Mouse (Mus musculus) hindbrain, embryonic 11.5 days (tissue): ENCODE results near the gene Rab34. TPM values are rescaled to one million over a fixed set of nuclear protein-coding genes. Genes with fewer than 3 reads are reported as not detected.

Source experiments
- ATAC-seq: fragments of 200-750 bp; cut with Nextera tagmentation; 2 replicates; pipeline ENCODE4 v1.8.0; 2017; ENCODE audit warnings: mild to moderate bottlenecking, moderate TSS enrichment, moderate library complexity; ENCODE audit not compliant: low FRiP score
- DNase-seq: peaks from one replicate; pipeline ENCODE4 v3.0.0-alpha.2; 2015; ENCODE audit warnings: low spot score
- H3K27ac ChIP-seq: fragments of 300-500 bp; sonication (generic); 2 replicates; pipeline ENCODE4 v1.5.1; 2014; ENCODE audit warnings: mild to moderate bottlenecking, low read depth, low read length
- H3K27me3 ChIP-seq: fragments of 300-500 bp; sonication (generic); 2 replicates; pipeline ENCODE4 v1.6.1; 2014; ENCODE audit warnings: mild to moderate bottlenecking, low read length, moderate library complexity, mixed read lengths; ENCODE audit not compliant: control insufficient read depth, insufficient read depth
- H3K36me3 ChIP-seq: fragments of 300-500 bp; sonication (generic); 2 replicates; pipeline ENCODE4 v1.6.1; 2014; ENCODE audit warnings: mild to moderate bottlenecking, low read length, moderate library complexity, mixed read lengths; ENCODE audit not compliant: control insufficient read depth, insufficient read depth
- H3K4me1 ChIP-seq: fragments of 300-500 bp; sonication (generic); replicated peaks from 2 replicates; pipeline ENCODE4 v1.6.1; 2014; ENCODE audit warnings: low read length, mixed read lengths; ENCODE audit not compliant: control insufficient read depth, insufficient read depth
- H3K4me2 ChIP-seq: fragments of 300-500 bp; sonication (generic); replicated peaks from 2 replicates; pipeline ENCODE4 v1.6.1; 2014; ENCODE audit warnings: mild to moderate bottlenecking, low read depth, low read length
- H3K4me3 ChIP-seq: fragments of 300-500 bp; sonication (generic); 2 replicates; pipeline ENCODE4 v1.5.1; 2014; ENCODE audit warnings: low read depth, low read length
- H3K9ac ChIP-seq: fragments of 300-500 bp; sonication (generic); 2 replicates; pipeline ENCODE4 v1.6.1; 2014; ENCODE audit warnings: low read depth, low read length
- H3K9me3 ChIP-seq: fragments of 300-500 bp; sonication (generic); 2 replicates; pipeline ENCODE4 v1.6.1; 2016; ENCODE audit warnings: low read length; ENCODE audit not compliant: control insufficient read depth
- WGBS: fragments of 180-500 bp; shearing (Covaris S2); extraction: QIAGEN DNeasy Blood & Tissue Kit; methylation state at CpG from one replicate; pipeline ENCODE4 v1.1.7; 2014; 5-methylcytosine and 5-hydroxymethylcytosine counted together
- polyA plus RNA-seq: library from polyadenylated mRNA; unstranded; fragments of >200 nt; fragmentation: Nextera tagmentation; extraction: Ambion mirVana; gene quantifications from 2 replicates; pipeline ENCODE4 v1.2.1, GENCODE M21; 2014

Rab34 gene
- polyA plus RNA-seq, 1 experiment from 2014 or later = 69.3 TPM

GRCm38 (mm10) chr11:78155674-78156073 is 32.6 kb upstream of the Rab34 start:
- no peaks in the 10 kb centered on the region for H3K9me3 ChIP-seq
- ATAC-seq (no peak), DNase-seq (no peak)
- 85% methylated on average over 5 of the region's 5 CpGs for WGBS
- no peak overlapping the region for H3K4me2 ChIP-seq
- no peak overlapping the region for H3K4me3 ChIP-seq
- no peak overlapping the region for H3K9ac ChIP-seq
- H3K27me3 ChIP-seq = no peaks in the 10 kb centered on the region
- peaks cover 13% of the 10 kb centered on the region for H3K36me3 ChIP-seq
- H3K4me1 ChIP-seq = peaks cover 2% of the 10 kb centered on the region; the same call in 1 of the 2 replicates
- no peak overlapping the region for H3K27ac ChIP-seq

DNA sequence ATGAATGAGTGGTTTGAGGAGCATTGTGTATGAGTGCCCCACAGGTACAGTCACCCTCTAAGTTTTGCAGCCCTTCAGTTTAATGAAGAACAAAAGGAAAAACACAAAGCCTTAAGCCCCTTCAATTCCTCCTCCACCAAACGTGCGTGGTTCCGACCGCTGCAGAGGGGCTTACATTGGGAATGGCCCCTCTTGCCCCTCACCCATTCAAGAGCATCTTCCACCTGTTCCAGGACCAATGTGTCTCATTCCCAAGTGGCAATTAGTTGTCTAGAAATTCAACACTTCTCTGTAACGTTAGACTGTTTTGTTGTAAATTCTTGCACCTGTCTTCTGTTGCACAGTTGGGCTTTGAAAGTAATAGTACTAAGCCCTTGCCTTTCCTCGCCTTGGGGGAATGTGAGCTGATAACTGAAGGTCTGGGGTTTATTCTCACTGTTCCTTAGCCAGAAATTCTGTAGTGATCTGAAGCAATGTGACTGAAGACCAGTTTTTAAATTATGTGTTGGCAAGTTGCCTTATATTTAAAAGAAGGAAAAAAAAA is 32.0 kb upstream of the Rab34 start:
- no peak for ATAC-seq
- Histone ChIP-seq H3K27me3 (no peaks in the 10 kb centered on the region), H3K9ac (no peak overlapping the region), H3K4me3 (no peak overlapping the region), H3K27ac (no peak overlapping the region), H3K4me2 (no peak overlapping the region), H3K36me3 (peaks cover 18% of the 10 kb centered on the region), H3K9me3 (no peaks in the 10 kb centered on the region), H3K4me1 (peaks cover 2% of the 10 kb centered on the region; the same call in 1 of the 2 replicates)
- DNase-seq = no peak
- 82% methylated on average over 6 of the region's 6 CpGs for WGBS

DNA sequence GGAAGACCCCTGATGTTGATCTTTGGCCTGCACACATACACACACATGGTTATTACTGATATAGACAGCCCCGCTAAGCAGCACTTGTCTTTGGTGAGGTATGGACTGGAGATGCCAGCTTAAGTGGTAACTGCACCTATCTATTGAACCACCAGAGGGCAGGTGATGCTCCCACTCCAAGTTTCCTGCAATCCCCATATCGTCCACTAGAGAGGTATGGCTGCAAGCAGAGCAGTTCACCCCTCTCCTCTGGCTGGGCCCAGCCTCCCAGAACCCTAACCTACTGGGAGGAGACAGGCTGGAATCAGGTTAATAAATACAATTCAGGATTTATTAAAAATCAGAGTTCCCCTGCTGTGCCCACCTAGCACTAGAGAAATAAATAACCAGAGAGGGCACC is 29.1 kb upstream of the Rab34 start:
- H3K9ac ChIP-seq = no peak overlapping the region
- peaks cover 13% of the 10 kb centered on the region for H3K4me1 ChIP-seq
- ATAC-seq (peak; percentile 17; the same call in 1 of the 2 replicates), DNase-seq (peak; percentile 86)
- WGBS = 33% methylated on average over 2 of the region's 2 CpGs
- H3K36me3 ChIP-seq = peaks cover 19% of the 10 kb centered on the region
- H3K27me3 ChIP-seq = no peaks in the 10 kb centered on the region
- H3K4me2 ChIP-seq = no peak overlapping the region
- H3K9me3 ChIP-seq = no peaks in the 10 kb centered on the region
- H3K4me3 ChIP-seq = no peak overlapping the region
- H3K27ac ChIP-seq = no peak overlapping the region

DNA sequence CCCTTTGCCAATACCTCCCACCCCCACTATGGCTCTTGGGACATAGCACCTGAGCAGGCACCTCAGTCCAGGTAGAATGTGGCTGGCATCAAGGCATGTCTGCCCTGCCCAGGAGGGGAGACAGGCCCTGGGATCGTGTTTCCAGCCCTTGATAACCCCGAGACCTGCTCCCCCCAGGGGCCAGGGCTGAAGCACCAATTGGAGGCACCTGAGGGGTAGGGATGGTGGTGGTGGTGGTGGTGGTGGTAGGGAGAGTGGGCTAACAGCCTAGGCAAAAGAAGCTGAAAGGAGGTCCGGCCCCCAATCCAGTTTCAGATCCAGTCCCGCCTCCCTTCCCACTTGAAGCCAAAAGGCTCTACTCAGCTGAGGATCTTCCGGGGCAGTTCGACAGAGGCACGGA is 28.7 kb upstream of the Rab34 start:
- no peaks in the 10 kb centered on the region for H3K27me3 ChIP-seq
- no peak overlapping the region for H3K27ac ChIP-seq
- 85% methylated on average over 7 of the region's 7 CpGs for WGBS
- H3K4me1 ChIP-seq = peaks cover 13% of the 10 kb centered on the region
- H3K4me3 ChIP-seq = no peak overlapping the region
- peaks cover 19% of the 10 kb centered on the region for H3K36me3 ChIP-seq
- H3K9ac ChIP-seq = no peak overlapping the region
- no peaks in the 10 kb centered on the region for H3K9me3 ChIP-seq
- H3K4me2 ChIP-seq = no peak overlapping the region
- DNase-seq = no peak
- no peak for ATAC-seq

DNA sequence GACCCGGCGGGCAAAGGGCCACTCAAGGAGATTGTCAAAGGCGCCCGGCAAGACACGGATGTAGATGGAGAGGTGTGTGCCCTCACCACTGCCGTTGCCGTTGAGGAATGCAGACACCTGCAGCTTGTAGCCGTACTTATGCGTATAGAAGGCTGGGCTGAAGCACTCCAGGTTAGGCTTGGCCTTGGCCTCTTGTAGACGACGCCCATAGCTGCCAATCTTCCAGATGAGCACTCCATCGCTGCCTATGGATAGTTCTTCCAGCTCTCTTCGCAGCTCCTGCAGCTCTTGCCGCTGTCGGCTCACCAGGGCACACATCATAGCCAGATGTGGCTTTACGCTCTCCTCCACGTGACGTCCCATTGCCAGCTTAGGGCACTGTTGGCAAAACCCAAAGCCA is 28.1 kb upstream of the Rab34 start:
- no peaks in the 10 kb centered on the region for H3K9me3 ChIP-seq
- no peak overlapping the region for H3K9ac ChIP-seq
- 92% methylated on average over 18 of the region's 18 CpGs for WGBS
- no peaks in the 10 kb centered on the region for H3K27me3 ChIP-seq
- ATAC-seq (no peak), DNase-seq (no peak)
- peaks cover 19% of the 10 kb centered on the region for H3K36me3 ChIP-seq
- H3K4me2 ChIP-seq = no peak overlapping the region
- peaks cover 13% of the 10 kb centered on the region for H3K4me1 ChIP-seq
- H3K4me3 ChIP-seq = no peak overlapping the region
- no peak overlapping the region for H3K27ac ChIP-seq

DNA sequence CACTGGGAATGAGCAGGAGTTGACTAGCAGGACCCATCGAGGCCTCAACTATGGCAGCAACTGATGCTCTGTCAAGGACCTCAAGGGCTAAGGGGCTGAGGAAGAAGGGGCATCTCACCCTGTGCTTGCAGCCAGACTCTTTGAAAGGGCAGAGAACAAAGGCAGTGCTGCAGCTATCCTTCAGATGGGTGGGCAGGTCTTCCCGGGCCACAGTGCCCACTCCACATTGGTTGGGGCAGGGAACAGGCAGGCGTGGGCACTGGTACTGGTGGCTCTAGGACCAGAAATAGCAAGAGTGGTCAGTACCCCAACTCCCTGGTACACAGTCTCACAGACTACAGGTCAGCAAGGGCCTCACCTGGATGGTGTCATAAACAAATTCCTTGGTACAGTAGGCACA is 27.6 kb upstream of the Rab34 start:
- Histone ChIP-seq H3K4me2 (no peak overlapping the region), H3K36me3 (peaks cover 19% of the 10 kb centered on the region), H3K27me3 (no peaks in the 10 kb centered on the region), H3K4me3 (no peak overlapping the region), H3K4me1 (peaks cover 13% of the 10 kb centered on the region), H3K9ac (no peak overlapping the region), H3K27ac (no peak overlapping the region), H3K9me3 (no peaks in the 10 kb centered on the region)
- 85% methylated on average over 3 of the region's 3 CpGs for WGBS
- no peak for DNase-seq
- no peak for ATAC-seq

DNA sequence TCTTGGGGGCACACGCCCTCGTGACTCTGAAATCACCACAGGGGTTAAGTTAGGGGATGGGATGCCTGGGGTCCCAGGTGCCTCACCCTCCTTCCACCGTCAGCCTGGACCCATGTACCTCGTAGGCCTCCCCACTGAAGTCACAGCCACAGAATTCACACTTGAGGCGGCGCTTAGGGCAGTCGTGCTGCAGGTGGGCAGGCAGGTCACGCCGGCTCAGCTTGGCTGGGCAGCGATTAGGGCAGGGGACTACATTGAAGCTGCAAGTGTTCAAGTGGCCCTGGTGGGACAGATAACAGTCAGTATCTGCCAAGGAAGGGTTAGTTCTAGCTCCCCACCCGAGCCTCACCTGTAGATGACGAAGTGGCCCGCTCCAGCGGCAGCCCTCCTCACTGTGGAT is 27.1 kb upstream of the Rab34 start:
- WGBS = 93% methylated on average over 14 of the region's 14 CpGs
- DNase-seq (no peak), ATAC-seq (no peak)
- H3K4me2 ChIP-seq = no peak overlapping the region
- no peak overlapping the region for H3K27ac ChIP-seq
- H3K9ac ChIP-seq = no peak overlapping the region
- peaks cover 19% of the 10 kb centered on the region for H3K36me3 ChIP-seq
- peaks cover 13% of the 10 kb centered on the region for H3K4me1 ChIP-seq
- H3K27me3 ChIP-seq = no peaks in the 10 kb centered on the region
- H3K9me3 ChIP-seq = no peaks in the 10 kb centered on the region
- no peak overlapping the region for H3K4me3 ChIP-seq

GRCm38 (mm10) chr11:78161968-78162367 is 26.3 kb upstream of the Rab34 start:
- no peak for DNase-seq
- WGBS = 71% methylated on average over 4 of the region's 4 CpGs
- H3K4me3 ChIP-seq = no peak overlapping the region
- H3K4me2 ChIP-seq = no peak overlapping the region
- ATAC-seq = no peak
- H3K36me3 ChIP-seq = peaks cover 19% of the 10 kb centered on the region
- no peaks in the 10 kb centered on the region for H3K9me3 ChIP-seq
- H3K4me1 ChIP-seq = peaks cover 13% of the 10 kb centered on the region
- H3K27me3 ChIP-seq = no peaks in the 10 kb centered on the region
- no peak overlapping the region for H3K9ac ChIP-seq
- no peak overlapping the region for H3K27ac ChIP-seq

- Histone ChIP-seq H3K27ac (peak overlapping the region; percentile 97; the same call in 1 of the 2 replicates), H3K4me1 (peaks cover 13% of the 10 kb centered on the region), H3K9ac (peak overlapping the region; percentile 93; the same call in 1 of the 2 replicates), H3K4me2 (peak overlapping the region; percentile 70), H3K4me3 (peak overlapping the region; percentile 95), H3K9me3 (no peaks in the 10 kb centered on the region), H3K36me3 (peaks cover 19% of the 10 kb centered on the region), H3K27me3 (no peaks in the 10 kb centered on the region)
- WGBS = 59% methylated on average over 6 of the region's 6 CpGs
- no peak for ATAC-seq
- DNase-seq = no peak
These were observed 25.7 kb upstream of the Rab34 start for GRCm38 (mm10) chr11:78162504-78162903.
